Mouse (Mus musculus) embryonic facial prominence, embryonic 13.5 days (tissue): ENCODE results near the gene Dock4. TPM values are rescaled to one million over a fixed set of nuclear protein-coding genes. Genes with fewer than 3 reads are reported as not detected.

Experiments used
- ATAC-seq: fragments of 200-750 bp; cut with Nextera tagmentation; 2 replicates; pipeline ENCODE4 v1.8.0; 2017; ENCODE audit warnings: low read depth; ENCODE audit not compliant: insufficient number of reproducible peaks, insufficient read depth, low FRiP score, low TSS enrichment
- H3K27ac ChIP-seq: fragments of 300-500 bp; sonication (generic); 2 replicates; pipeline ENCODE4 v1.5.1; 2015; ENCODE audit warnings: moderate library complexity, mild to moderate bottlenecking, inconsistent platforms
- H3K27me3 ChIP-seq: fragments of 300-500 bp; sonication (generic); 2 replicates; pipeline ENCODE4 v1.6.1; 2015; ENCODE audit warnings: mild to moderate bottlenecking, inconsistent platforms
- H3K36me3 ChIP-seq: fragments of 300-500 bp; sonication (generic); 2 replicates; pipeline ENCODE4 v1.6.1; 2015; ENCODE audit warnings: mild to moderate bottlenecking, inconsistent platforms
- H3K4me1 ChIP-seq: fragments of 300-500 bp; sonication (generic); 2 replicates; pipeline ENCODE4 v1.6.1; 2015; ENCODE audit warnings: inconsistent platforms
- H3K4me2 ChIP-seq: fragments of 300-500 bp; sonication (generic); 2 replicates; pipeline ENCODE4 v1.6.1; 2015; ENCODE audit warnings: moderate library complexity, mild to moderate bottlenecking, inconsistent platforms
- H3K4me3 ChIP-seq: fragments of 300-500 bp; sonication (generic); 2 replicates; pipeline ENCODE4 v1.5.1; 2015; ENCODE audit warnings: mild to moderate bottlenecking, inconsistent platforms
- H3K9ac ChIP-seq: fragments of 300-500 bp; sonication (generic); 2 replicates; pipeline ENCODE4 v1.6.1; 2015; ENCODE audit warnings: mild to moderate bottlenecking, inconsistent platforms
- H3K9me3 ChIP-seq: fragments of 300-500 bp; sonication (generic); 2 replicates; pipeline ENCODE4 v1.6.1; 2016; ENCODE audit warnings: inconsistent platforms
- WGBS: fragments of 180-500 bp; shearing (Covaris S2); methylation state at CpG from one replicate; pipeline ENCODE4 v1.1.7; 2015; ENCODE audit warnings: mixed read lengths; 5-methylcytosine and 5-hydroxymethylcytosine counted together
- polyA plus RNA-seq: library from polyadenylated mRNA; unstranded; fragments of >200 nt; fragmentation: Nextera tagmentation; extraction: Ambion mirVana; gene quantifications from 2 replicates; pipeline ENCODE4 v1.2.1, GENCODE M21; 2015

The Dock4 gene
- polyA plus RNA-seq: 19.2 and 19.9 TPM in 2 replicates

GRCm38 (mm10) chr12:40445648-40446449, at the start of gene Dock4, which contains the start of gene Zfp277:
Gene Dock4, plus strand, starts transcription at chr12:40445952.
Gene Zfp277, minus strand, starts transcription at chr12:40445902.
- Histone ChIP-seq H3K27me3 (no peaks in the 10 kb centered on the region), H3K4me3 (peak within 1 kb of the TSS; percentile 84), H3K27ac (peak within 1 kb of the TSS; percentile 91), H3K9ac (peak within 1 kb of the TSS; percentile 89), H3K36me3 (no peaks in the 10 kb centered on the region), H3K4me2 (peak within 1 kb of the TSS; percentile 90), H3K9me3 (no peaks in the 10 kb centered on the region), H3K4me1 (peaks cover 28% of the 10 kb centered on the region)
- ATAC-seq: peak; percentile 100
- WGBS: under 1% methylated on average over 80 of the region's 80 CpGs

- H3K36me3 ChIP-seq: no peaks in the 10 kb centered on the region
- 91% methylated on average over 2 of the region's 2 CpGs for WGBS
- H3K4me3 ChIP-seq: no peak overlapping the region
- no peak for ATAC-seq
- H3K27ac ChIP-seq: no peak overlapping the region
- H3K9me3 ChIP-seq: peaks cover 5% of the 10 kb centered on the region; the same call in 1 of the 2 replicates
- H3K4me1 ChIP-seq: no peaks in the 10 kb centered on the region
- no peak overlapping the region for H3K4me2 ChIP-seq
- H3K27me3 ChIP-seq: no peaks in the 10 kb centered on the region
- no peak overlapping the region for H3K9ac ChIP-seq
Measured at GRCm38 (mm10) chr12:40398916-40399315, 46.8 kb upstream of the Dock4 start.

- 95% methylated on average over 2 of the region's 2 CpGs for WGBS
- H3K9ac ChIP-seq: no peak overlapping the region
- H3K4me1 ChIP-seq: no peaks in the 10 kb centered on the region
- peaks cover 5% of the 10 kb centered on the region; the same call in 1 of the 2 replicates for H3K9me3 ChIP-seq
- H3K36me3 ChIP-seq: no peaks in the 10 kb centered on the region
- H3K4me2 ChIP-seq: no peak overlapping the region
- no peaks in the 10 kb centered on the region for H3K27me3 ChIP-seq
- no peak overlapping the region for H3K4me3 ChIP-seq
- H3K27ac ChIP-seq: no peak overlapping the region
- no peak for ATAC-seq
Measured at GRCm38 (mm10) chr12:40399386-40399785, 46.4 kb upstream of the Dock4 start.

- no peak overlapping the region for H3K4me2 ChIP-seq
- H3K36me3 ChIP-seq: no peaks in the 10 kb centered on the region
- no peaks in the 10 kb centered on the region for H3K27me3 ChIP-seq
- WGBS: 92% methylated on average over 10 of the region's 10 CpGs
- no peak overlapping the region for H3K4me3 ChIP-seq
- H3K9me3 ChIP-seq: peaks cover 5% of the 10 kb centered on the region; the same call in 1 of the 2 replicates
- H3K27ac ChIP-seq: no peak overlapping the region
- ATAC-seq: no peak
- H3K9ac ChIP-seq: no peak overlapping the region
- no peaks in the 10 kb centered on the region for H3K4me1 ChIP-seq
Measured at GRCm38 (mm10) chr12:40399812-40400211, 45.9 kb upstream of the Dock4 start.

GRCm38 (mm10) chr12:40414682-40415311, 31.0 kb upstream of the Dock4 start:
- no peaks in the 10 kb centered on the region for H3K27me3 ChIP-seq
- no peaks in the 10 kb centered on the region for H3K4me1 ChIP-seq
- no peak overlapping the region for H3K27ac ChIP-seq
- WGBS: 65% methylated on average over 5 of the region's 5 CpGs
- peaks cover 5% of the 10 kb centered on the region for H3K36me3 ChIP-seq
- H3K4me3 ChIP-seq: no peak overlapping the region
- 0 out of 2 replicates have a peak, but pooled peaks cover under 1% of the 10 kb centered on the region for H3K9me3 ChIP-seq
- no peak for ATAC-seq
- H3K4me2 ChIP-seq: no peak overlapping the region
- H3K9ac ChIP-seq: no peak overlapping the region

- WGBS: 85% methylated on average over 8 of the region's 8 CpGs
- no peak overlapping the region for H3K27ac ChIP-seq
Measured at GRCm38 (mm10) chr12:40415312-40415925, 30.3 kb upstream of the Dock4 start.

GRCm38 (mm10) chr12:40417257-40417656, 28.5 kb upstream of the Dock4 start:
- Histone ChIP-seq H3K9me3 (no peaks in the 10 kb centered on the region), H3K9ac (no peak overlapping the region), H3K27me3 (no peaks in the 10 kb centered on the region), H3K27ac (no peak overlapping the region), H3K4me2 (no peak overlapping the region), H3K4me1 (no peaks in the 10 kb centered on the region), H3K36me3 (no peaks in the 10 kb centered on the region), H3K4me3 (no peak overlapping the region)
- ATAC-seq: no peak
- WGBS: 94% methylated on average over 4 of the region's 4 CpGs

More at GRCm38 (mm10) chr12:40415312-40415925, 30.3 kb upstream of the Dock4 start:
- Histone ChIP-seq H3K27me3 (no peaks in the 10 kb centered on the region), H3K9ac (no peak overlapping the region), H3K36me3 (0 out of 2 replicates have a peak, but pooled peaks cover 4% of the 10 kb centered on the region), H3K4me2 (no peak overlapping the region), H3K4me3 (no peak overlapping the region), H3K9me3 (no peaks in the 10 kb centered on the region), H3K4me1 (no peaks in the 10 kb centered on the region)
- ATAC-seq: no peak

GRCm38 (mm10) chr12:40424991-40425390, 20.8 kb upstream of the Dock4 start:
- Histone ChIP-seq H3K4me1 (peaks cover 7% of the 10 kb centered on the region), H3K4me2 (no peak overlapping the region), H3K4me3 (no peak overlapping the region), H3K27me3 (no peaks in the 10 kb centered on the region), H3K9me3 (no peaks in the 10 kb centered on the region), H3K9ac (no peak overlapping the region), H3K36me3 (no peaks in the 10 kb centered on the region), H3K27ac (no peak overlapping the region)
- no peak for ATAC-seq
- WGBS: 83% methylated on average over 1 of the region's 1 CpGs

- H3K27ac ChIP-seq: no peak overlapping the region
- no peak overlapping the region for H3K4me3 ChIP-seq
- H3K36me3 ChIP-seq: no peaks in the 10 kb centered on the region
- ATAC-seq: no peak
- WGBS: 82% methylated on average over 10 of the region's 10 CpGs
- H3K27me3 ChIP-seq: no peaks in the 10 kb centered on the region
- H3K9me3 ChIP-seq: no peaks in the 10 kb centered on the region
- H3K9ac ChIP-seq: no peak overlapping the region
- H3K4me1 ChIP-seq: peaks cover 21% of the 10 kb centered on the region
- no peak overlapping the region for H3K4me2 ChIP-seq
Measured at GRCm38 (mm10) chr12:40427606-40428005, 18.1 kb upstream of the Dock4 start.

- H3K36me3 ChIP-seq: no peaks in the 10 kb centered on the region
- no peaks in the 10 kb centered on the region for H3K9me3 ChIP-seq
Measured at GRCm38 (mm10) chr12:40429976-40430375, 15.8 kb upstream of the Dock4 start.

GRCm38 (mm10) chr12:40431075-40431474, 14.7 kb upstream of the Dock4 start:
- H3K36me3 ChIP-seq: no peaks in the 10 kb centered on the region
- no peaks in the 10 kb centered on the region for H3K9me3 ChIP-seq
- WGBS: 68% methylated on average over 5 of the region's 5 CpGs
- no peak for ATAC-seq
- H3K4me2 ChIP-seq: no peak overlapping the region
- no peak overlapping the region for H3K4me3 ChIP-seq
- no peaks in the 10 kb centered on the region for H3K27me3 ChIP-seq
- no peak overlapping the region for H3K27ac ChIP-seq
- H3K4me1 ChIP-seq: peaks cover 21% of the 10 kb centered on the region
- H3K9ac ChIP-seq: no peak overlapping the region

More at GRCm38 (mm10) chr12:40429976-40430375, 15.8 kb upstream of the Dock4 start:
- 17% methylated on average over 3 of the region's 3 CpGs for WGBS
- Histone ChIP-seq H3K9ac (no peak overlapping the region), H3K27me3 (no peaks in the 10 kb centered on the region), H3K27ac (0 out of 2 replicates have a peak overlapping the region, but pooled peaks have one; percentile 13), H3K4me2 (no peak overlapping the region), H3K4me3 (no peak overlapping the region), H3K4me1 (peaks cover 21% of the 10 kb centered on the region)
- ATAC-seq: 0 out of 2 replicates have a peak, but pooled peaks have one; percentile 62
